Mouse (Mus musculus) heart, postnatal 0 days (tissue): Measurements from ENCODE around the gene Gm49405.

Source experiments
- CTCF ChIP-seq: IDR thresholded peaks from 2 replicates; pipeline ENCODE4 v1.5.1; 2016; ENCODE audit warnings: antibody characterized with exemption, control low read depth, low read depth
- EP300 ChIP-seq: IDR thresholded peaks from 2 replicates; pipeline ENCODE4 v1.6.1; 2016; ENCODE audit warnings: antibody characterized with exemption, low read depth

DNA sequence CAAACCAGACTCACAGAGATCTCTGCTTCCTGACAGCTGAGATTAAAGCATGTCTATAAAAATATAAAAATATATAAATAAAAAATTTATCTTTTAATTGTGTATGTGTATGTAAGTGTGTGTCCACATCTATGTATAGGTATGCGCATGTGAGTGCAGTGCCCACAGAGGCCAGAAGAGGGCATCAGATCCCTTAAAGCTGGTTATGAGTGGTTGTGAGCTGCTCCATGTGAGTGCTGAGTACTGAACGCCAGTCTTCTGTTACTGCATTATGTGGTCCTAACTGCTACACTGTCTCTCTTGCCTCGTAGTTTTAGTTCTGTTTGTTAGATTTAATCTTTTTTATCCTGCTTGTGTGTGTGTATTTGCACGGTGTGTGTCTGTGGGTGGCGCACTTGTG, 50.6 kb downstream of the Gm49405 start:
- TF ChIP-seq CTCF (no peak), EP300 (no peak)
